Mouse (Mus musculus): Measurements from ENCODE around the gene Abt1.

The Abt1 gene

DNA sequence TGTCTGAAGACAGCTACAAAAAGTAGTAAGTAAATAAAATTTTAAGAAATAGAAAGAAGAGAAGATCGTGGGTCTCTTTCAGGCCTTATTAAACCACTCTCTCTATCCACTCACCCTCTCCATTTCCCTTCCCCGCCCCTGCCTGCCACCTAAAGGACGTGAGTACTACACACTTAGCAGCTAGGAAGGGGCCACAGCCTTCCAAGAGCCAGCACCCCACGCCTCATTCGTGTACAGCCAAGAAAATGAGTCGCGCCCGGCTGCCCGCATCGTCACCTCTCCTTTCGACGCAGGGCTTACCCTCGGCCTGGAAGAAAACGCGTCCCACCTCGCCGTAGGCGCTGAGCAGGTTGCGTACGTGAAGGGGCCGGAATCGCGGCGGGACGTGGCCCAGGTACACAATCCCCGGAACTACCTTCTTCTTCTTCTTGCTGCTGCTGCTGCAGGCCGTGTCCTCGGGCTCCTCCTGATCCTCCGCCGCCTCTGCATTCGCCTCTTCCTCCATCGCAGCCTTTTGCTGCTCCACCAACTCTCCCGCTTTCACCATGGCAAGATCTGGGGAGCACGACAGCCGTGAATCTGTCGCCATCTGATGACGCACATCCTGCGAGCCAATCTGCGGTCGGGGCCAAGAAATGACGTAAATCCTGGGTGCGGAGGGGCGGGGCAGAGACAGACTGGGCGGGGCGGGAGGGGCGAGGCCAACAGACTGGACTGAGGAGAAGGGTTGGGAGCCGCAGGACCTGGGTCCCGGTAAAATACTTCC, at the start of gene Abt1:
TSS of gene Abt1 (minus strand) at position 581 of the 766 bp plus-strand sequence.
- peak; percentile 97 for DNase-seq (ENCODE audit: low spot score)

- no peak for DNase-seq (ENCODE audit: low spot score)
Observed at GRCm38 (mm10) chr13:23466911-23467310, 43.2 kb upstream of the Abt1 start.

DNA sequence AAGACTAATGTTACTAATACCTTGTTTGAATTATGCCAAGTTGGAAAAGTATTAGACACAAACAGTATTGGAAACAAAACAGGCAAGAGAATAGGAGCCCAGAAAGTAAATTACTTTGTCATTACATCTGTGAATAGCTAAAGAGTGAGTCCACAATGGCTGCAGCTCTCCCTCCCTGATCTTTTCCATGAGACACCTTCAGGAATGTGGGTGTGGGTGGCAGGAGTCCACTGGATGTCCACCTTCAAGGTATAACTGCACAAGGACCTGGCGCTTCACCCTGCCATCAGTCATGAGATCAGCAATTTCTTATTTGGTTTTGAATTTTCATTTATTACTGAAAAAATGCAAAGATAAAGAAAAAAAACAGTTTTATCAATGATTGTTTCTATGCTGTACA, 42.6 kb upstream of the Abt1 start:
- no peak for DNase-seq (ENCODE audit: low spot score)

DNA sequence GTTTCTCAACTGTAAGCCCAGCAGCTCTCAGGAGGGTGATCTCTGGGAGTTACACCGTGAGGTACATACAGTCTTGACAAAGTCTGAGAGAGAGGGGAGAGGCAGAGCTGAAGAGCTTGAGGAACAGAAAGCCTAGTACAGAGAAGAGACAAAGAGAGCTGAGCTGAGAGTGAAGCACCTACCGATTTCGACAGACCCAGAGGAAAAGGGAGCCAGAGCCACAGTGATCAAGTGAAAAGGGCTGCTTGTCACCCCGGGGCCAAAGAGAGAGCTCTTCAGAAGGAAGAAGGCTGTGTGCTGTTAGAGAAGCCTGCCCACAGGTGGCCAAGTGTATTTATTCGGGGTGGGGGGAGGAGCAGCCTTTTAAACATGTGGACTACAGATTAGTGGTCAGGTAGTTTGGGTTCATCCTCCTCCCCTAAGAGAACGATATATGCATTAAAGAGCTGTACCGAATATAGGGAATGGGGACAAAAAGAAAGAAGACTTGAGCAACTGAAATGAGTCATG, 42.0 kb upstream of the Abt1 start, which contains the start of gene Btn1a1:
TSS of gene Btn1a1 (minus strand) at position 302 of the 510 bp plus-strand sequence.
- DNase-seq (ENCODE audit: low spot score) = no peak

DNA sequence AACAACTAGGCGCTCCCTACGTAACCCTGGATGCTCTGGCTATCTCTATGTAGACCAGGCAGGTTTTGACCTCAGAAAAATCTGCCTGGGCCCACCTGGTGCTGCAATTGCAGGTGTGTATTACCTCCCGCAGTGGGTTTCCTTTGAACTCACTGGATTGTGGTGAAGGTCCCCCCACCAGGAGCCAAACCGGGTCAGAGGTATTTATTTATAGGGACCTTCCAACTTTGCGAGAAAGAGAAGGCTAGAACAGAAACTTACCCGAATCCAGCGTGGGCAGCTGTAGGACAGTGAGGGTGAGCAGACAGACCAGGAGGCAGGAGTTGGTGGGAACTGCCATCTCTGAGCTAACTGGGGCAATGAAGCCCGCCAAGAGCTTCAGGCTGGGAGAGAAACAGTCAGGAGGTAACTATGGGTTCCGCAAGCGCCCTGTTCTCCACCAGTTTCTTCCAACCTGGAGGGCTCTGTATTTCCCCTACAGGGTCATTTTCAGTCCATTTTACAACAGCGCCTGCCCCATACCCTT, 41.2 kb upstream of the Abt1 start:
- no peak for DNase-seq (ENCODE audit: low spot score)

GRCm38 (mm10) chr13:23464224-23464637, 40.6 kb upstream of the Abt1 start:
- DNase-seq (ENCODE audit: low spot score) = no peak

GRCm38 (mm10) chr13:23463381-23464223, 39.9 kb upstream of the Abt1 start:
- peak; percentile 27 for DNase-seq (ENCODE audit: low spot score)

DNA sequence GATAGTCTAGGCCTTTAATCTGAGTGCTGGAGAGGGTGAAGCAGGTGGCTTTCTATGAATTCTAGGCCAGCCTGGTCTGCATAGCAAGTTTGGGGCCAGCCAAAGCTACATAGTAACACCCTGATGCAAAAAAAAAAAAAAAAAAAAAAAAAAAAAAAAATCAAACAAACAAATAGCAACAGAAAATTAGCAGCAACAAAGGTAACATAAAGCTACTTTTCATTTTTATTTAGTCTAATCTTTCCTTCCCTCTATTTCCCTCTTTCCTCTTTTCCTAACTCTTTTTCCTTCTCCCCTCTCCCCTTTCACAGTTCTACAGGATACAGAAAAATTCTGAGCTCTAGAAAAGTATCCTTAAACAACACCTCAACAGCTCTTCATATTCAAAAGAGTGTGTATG, 39.0 kb upstream of the Abt1 start:
- DNase-seq (ENCODE audit: low spot score) = no peak

GRCm38 (mm10) chr13:23462063-23462462, 38.4 kb upstream of the Abt1 start:
- no peak for DNase-seq (ENCODE audit: low spot score)

GRCm38 (mm10) chr13:23459264-23459846, 35.7 kb upstream of the Abt1 start:
- no peak for DNase-seq (ENCODE audit: low spot score)

- no peak for DNase-seq (ENCODE audit: low spot score)
Observed at GRCm38 (mm10) chr13:23453926-23454325, 30.3 kb upstream of the Abt1 start.

DNA sequence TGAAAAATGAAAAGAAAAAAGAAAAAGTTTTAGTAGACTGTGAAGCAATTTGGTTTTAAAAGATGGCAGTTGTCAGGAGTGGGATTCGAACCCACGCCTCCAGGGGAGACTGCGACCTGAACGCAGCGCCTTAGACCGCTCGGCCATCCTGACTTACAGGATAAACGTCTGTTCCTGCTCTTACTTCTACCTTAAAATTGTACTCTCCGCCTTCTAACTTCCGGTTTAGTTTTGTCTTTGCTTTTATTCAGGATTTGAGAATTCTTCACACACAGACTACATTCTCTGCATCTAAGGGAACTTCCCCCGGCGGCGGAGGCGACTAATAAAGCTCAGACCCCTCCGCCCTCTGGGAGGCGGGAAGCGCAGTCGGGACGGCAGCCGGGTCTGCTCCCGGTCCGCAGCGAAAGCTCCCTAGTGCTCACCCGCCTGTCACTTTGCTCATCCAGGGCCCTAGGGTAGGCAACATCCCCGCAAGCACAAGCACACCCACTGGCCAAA, 29.7 kb upstream of the Abt1 start:
- peak; percentile 76 for DNase-seq (ENCODE audit: low spot score)

DNA sequence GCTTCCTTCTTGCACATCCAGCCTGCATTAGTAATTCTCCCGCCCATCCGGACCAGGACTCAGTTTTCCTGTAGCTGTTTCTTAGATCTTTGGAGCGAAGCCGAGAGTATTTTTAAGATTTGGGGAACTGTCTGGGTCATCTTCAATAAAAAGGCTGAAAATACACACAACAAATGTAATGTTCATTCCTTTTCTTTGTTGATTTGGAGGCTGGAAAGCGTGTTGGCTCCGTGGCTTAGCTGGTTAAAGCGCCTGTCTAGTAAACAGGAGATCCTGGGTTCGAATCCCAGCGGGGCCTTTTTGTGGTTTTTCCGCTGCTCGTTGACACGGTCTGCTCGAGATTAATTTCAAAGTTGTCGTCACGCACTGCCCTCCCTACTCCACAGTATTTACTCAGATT, 26.7 kb upstream of the Abt1 start:
- peak; percentile 51 for DNase-seq (ENCODE audit: low spot score)

DNA sequence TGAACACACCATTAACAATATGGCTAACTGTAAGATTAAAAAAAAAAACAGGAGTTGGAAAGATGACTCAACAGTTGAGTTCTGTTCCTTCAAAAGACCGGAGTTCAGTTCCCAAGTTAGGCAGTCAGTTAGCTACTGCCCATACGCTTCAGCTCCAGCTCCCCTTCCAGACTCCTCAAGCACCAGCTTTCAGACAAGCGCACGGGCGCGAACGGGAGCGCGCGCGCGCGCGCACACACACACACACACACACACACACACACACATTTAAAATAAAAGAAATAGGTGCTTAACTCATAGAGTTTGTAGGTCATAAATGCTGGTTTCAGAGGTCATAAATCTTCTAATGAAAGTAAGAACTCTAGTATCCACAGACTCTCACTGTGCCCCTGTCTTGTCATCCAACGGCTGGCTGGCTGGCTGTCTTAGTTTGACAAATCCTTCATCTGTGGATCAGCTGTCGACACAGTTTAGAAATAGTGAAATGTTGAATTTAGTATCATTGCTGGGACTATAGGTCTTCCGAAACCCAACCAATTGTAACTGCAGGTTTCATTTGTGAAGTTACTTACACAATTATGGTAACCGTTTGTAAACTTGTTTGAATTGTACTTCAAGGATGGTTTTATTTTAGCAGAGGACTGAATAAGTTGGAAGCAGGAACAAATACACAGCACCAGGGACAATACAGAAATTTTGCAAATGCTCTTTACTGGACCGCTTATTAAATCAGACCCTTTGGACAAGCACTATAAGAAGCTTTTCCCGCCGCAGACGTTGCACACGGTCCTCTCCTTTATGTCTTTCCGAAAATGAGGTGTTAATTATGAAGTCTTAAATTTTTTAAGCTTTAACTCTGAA, 25.8 kb upstream of the Abt1 start:
- DNase-seq (ENCODE audit: low spot score) = no peak

DNA sequence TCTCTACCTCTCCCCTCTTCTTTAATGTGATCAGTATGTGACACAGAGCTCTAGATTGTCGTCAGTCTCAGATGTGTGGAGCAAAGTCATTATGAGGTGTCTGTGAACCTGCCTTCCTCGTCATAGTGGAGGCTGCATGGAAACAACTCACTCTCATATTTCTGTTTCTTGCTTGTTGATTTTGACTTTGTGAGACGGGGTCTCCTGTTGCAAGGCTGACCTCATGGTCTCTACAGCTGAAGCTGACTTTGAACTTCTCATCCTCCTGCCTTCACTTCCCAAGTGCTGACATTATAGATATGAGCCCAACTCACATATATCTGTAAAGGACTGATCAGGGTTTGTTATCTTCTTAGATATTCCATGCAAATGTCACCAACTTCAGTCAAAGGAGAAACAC, 25.1 kb upstream of the Abt1 start:
- DNase-seq (ENCODE audit: low spot score) = no peak

GRCm38 (mm10) chr13:23446498-23446952, 22.9 kb upstream of the Abt1 start:
- DNase-seq (ENCODE audit: low spot score) = no peak

GRCm38 (mm10) chr13:23445561-23446320, 22.1 kb upstream of the Abt1 start:
- DNase-seq (ENCODE audit: low spot score) = peak; percentile 90

DNA sequence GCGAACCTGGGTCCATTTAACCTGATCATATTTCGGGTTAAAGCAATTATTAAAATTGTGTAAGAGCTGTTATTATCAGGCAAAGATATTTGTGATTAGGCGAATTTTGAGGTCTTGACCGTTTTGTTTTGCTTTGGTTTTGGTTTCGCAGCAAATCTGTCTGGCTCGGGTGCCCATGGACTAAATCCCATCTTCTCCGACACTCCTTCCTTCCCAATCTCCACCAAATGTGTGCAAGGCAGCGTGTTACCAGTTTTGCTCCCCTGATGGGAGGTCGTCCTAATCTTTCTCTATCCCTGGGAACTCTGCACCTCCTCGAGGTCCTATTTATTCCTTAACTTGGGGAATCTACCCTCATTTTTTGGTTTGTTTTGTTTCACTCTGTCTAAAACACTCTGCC, 21.5 kb upstream of the Abt1 start:
- DNase-seq (ENCODE audit: low spot score) = no peak

DNA sequence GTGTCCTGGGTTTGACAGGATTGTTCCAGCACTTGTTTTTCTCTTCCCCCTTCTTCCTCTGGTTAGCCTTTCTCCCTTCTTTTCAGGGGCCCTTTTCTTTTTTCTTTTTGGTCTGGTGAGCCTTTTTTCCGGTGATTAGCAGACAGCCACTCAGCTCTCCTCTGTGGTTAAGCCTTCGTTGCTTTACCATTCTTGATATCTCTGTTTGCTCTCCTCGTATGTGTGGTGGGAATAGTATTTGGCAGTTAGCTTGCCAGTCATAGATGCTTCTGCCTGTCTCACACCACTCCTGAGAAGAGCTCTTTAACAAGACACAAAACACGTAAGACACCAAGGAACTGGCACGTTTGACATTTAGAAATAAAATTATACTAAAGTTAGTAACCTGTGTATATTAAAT, 20.8 kb upstream of the Abt1 start:
- no peak for DNase-seq (ENCODE audit: low spot score)

GRCm38 (mm10) chr13:23439901-23440300, 16.2 kb upstream of the Abt1 start:
- DNase-seq (ENCODE audit: low spot score) = no peak

Measured in ovary, postnatal 10 days (tissue).